Mouse (Mus musculus) bone marrow macrophage, adult 2 months (primary cell): ENCODE data around the gene Khdc1c.

Experiments used
- CTCF ChIP-seq: IDR thresholded peaks from 2 replicates; pipeline ENCODE4 v1.5.1; 2012; ENCODE audit warnings: low read depth, mild to moderate bottlenecking, low read length, moderate library complexity
- POLR2A ChIP-seq: IDR thresholded peaks from 2 replicates; pipeline ENCODE4 v1.6.1; 2012; ENCODE audit warnings: mild to moderate bottlenecking, low read depth, low read length, borderline replicate concordance

- TF ChIP-seq CTCF (no peak), POLR2A (no peak)
Measured at GRCm38 (mm10) chr1:21323996-21324574, 44.0 kb upstream of the Khdc1c start.
